Mouse (Mus musculus) intestine, postnatal 0 days (tissue): ENCODE measurements around the gene Gtpbp10. TPM values are rescaled to one million over a fixed set of nuclear protein-coding genes. Genes with fewer than 3 reads are reported as not detected.

Experiments
- ATAC-seq: fragments of 200-750 bp; cut with Nextera tagmentation; 2 replicates; pipeline ENCODE4 v1.8.0; 2017; ENCODE audit warnings: mild to moderate bottlenecking, moderate TSS enrichment, moderate library complexity
- H3K27ac ChIP-seq: fragments of 300-500 bp; sonication (generic); 2 replicates; pipeline ENCODE4 v1.5.1; 2014; ENCODE audit warnings: mild to moderate bottlenecking, low read depth, low read length, moderate library complexity
- H3K27me3 ChIP-seq: fragments of 300-500 bp; sonication (generic); replicated peaks from 2 replicates; pipeline ENCODE4 v1.6.1; 2014; ENCODE audit warnings: low read length, mixed read lengths; ENCODE audit not compliant: control insufficient read depth, insufficient read depth
- H3K36me3 ChIP-seq: fragments of 300-500 bp; sonication (generic); 2 replicates; pipeline ENCODE4 v1.6.1; 2014; ENCODE audit warnings: mild to moderate bottlenecking, moderate library complexity; ENCODE audit not compliant: control insufficient read depth, insufficient read depth
- H3K4me1 ChIP-seq: fragments of 300-500 bp; sonication (generic); replicated peaks from 2 replicates; pipeline ENCODE4 v1.6.1; 2014; ENCODE audit warnings: antibody characterized with exemption, low read length, mixed read lengths; ENCODE audit not compliant: control insufficient read depth, insufficient read depth
- H3K4me2 ChIP-seq: fragments of 300-500 bp; sonication (generic); replicated peaks from 2 replicates; pipeline ENCODE4 v1.6.1; 2014; ENCODE audit warnings: low read depth, mild to moderate bottlenecking, moderate library complexity
- H3K4me3 ChIP-seq: fragments of 300-500 bp; sonication (generic); 2 replicates; pipeline ENCODE4 v1.5.1; 2014; ENCODE audit warnings: low read depth, low read length
- H3K9ac ChIP-seq: fragments of 300-500 bp; sonication (generic); 2 replicates; pipeline ENCODE4 v1.6.1; 2014; ENCODE audit warnings: mild to moderate bottlenecking, low read depth, low read length
- H3K9me3 ChIP-seq: fragments of 300-500 bp; sonication (generic); 2 replicates; pipeline ENCODE4 v1.6.1; 2016; ENCODE audit warnings: mixed run types; ENCODE audit not compliant: control insufficient read depth
- CTCF ChIP-seq: sonication (generic); IDR thresholded peaks from 2 replicates; pipeline ENCODE4 v1.5.1; 2016; ENCODE audit warnings: low read depth, mild to moderate bottlenecking, control low read depth, antibody characterized with exemption, moderate library complexity
- WGBS: fragments of 180-500 bp; shearing (Covaris S2); extraction: QIAGEN DNeasy Blood & Tissue Kit; methylation state at CpG from one replicate; pipeline ENCODE4 v1.1.7; 2014; 5-methylcytosine and 5-hydroxymethylcytosine counted together
- polyA plus RNA-seq: library from polyadenylated mRNA; unstranded; fragments of >200 nt; fragmentation: Nextera tagmentation; extraction: Ambion mirVana; gene quantifications from 2 replicates; pipeline ENCODE4 v1.2.1, GENCODE M21; 2015

Gtpbp10 gene
- polyA plus RNA-seq, 1 experiment from 2014 or later: 12.7 TPM

DNA sequence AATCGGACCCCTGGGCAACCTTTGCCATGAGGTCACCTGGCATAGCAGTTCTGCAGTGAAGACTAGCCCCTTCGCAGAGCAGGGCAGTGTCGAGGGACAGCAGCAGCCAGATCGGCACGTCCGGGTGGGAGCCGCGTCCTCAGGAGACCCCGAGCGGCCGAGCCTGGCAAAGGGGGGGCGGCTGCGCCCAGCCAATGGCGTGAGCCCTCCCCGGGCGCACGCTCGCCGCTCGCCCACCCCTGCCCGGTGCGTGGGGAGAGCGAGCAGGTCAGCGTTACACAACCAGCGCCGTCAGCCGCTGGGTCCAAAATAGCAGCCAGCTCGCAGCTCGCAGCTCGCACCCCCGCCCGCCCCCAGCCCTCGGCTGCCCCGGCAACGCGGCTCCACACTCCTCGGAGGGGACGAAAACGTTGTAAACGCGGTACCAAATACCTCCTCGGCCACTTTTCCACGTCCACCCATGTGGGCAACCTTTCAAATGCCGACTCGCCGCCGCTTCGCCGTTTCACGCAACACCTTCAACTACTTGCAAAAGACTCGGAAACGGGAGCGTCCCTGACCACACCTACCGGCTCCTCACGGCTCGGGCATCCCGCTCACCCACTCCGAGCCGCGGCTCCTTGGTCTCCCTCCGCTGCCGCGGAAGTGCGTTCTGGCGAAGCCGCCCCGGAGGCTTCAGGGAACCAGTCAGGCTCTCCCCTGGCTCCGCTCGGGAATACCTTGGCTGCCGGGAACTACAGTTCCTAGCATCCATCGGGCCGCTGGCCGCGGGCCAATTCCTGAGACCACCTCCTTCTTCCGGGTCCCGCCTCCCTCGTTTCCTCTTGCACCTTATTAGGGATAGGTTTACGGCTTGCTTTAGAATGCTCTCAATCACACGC, 44.9 kb downstream of the Gtpbp10 start, which contains the start of gene Cldn12:
Gene Cldn12, minus strand, starts transcription at position 763 of the 881 bp plus-strand sequence.
- under 1% methylated on average over 79 of the region's 79 CpGs for WGBS
- Histone ChIP-seq H3K9ac (peak within 1 kb of the TSS; percentile 64), H3K4me3 (peak within 1 kb of the TSS; percentile 85), H3K4me2 (peak within 1 kb of the TSS; percentile 88), H3K36me3 (0 out of 2 replicates have a peak, but pooled peaks cover 6% of the 10 kb centered on the region), H3K4me1 (no peaks in the 10 kb centered on the region), H3K9me3 (no peaks in the 10 kb centered on the region), H3K27ac (peak within 1 kb of the TSS; percentile 90), H3K27me3 (no peaks in the 10 kb centered on the region)
- 0 out of 2 replicates have a peak, but pooled peaks have one; percentile 6 for TF ChIP-seq CTCF
- ATAC-seq: peak; percentile 99

DNA sequence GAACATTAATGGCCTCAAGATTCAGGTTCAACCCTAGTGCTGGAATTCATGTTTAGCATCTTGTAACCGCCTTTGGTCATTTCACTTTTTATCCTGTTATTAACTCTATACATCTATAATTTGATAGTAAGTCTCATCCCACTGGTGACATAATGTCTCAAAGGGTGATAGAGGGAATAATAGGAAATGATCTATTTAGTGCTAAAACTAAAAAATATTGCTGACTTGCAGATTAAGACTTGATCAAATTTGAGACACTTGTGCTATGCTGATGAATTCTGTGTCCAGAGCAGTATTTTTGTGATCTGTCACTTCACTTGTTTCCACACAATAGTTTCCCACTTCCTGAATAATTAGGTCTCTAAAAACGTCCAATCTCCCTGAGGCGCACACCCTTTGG, 47.9 kb downstream of the Gtpbp10 start:
- 82% methylated on average over 3 of the region's 3 CpGs for WGBS
- Histone ChIP-seq H3K27ac (no peak overlapping the region), H3K9ac (no peak overlapping the region), H3K4me2 (no peak overlapping the region), H3K27me3 (no peaks in the 10 kb centered on the region), H3K9me3 (no peaks in the 10 kb centered on the region), H3K36me3 (peaks cover 16% of the 10 kb centered on the region), H3K4me3 (no peak overlapping the region), H3K4me1 (no peaks in the 10 kb centered on the region)
- no peak for TF ChIP-seq CTCF
- ATAC-seq: no peak

DNA sequence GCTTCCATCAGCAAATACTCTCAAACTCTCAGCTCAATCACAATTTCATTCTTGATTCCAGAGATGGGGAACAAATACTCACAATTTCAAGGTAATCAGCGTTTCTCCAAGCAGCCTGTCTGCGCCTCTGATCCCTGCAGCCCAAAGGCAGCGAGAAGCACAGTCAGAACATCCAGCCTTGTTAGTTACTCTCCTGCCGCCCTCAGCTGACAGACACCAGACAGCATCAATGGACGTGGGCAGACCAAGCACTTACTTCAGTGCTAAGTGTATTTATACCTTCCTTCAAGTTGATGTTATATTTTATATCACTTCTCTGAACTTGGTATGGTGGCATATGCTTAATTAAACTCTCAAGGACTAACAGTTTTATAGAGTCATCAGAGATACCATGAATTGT, 48.3 kb downstream of the Gtpbp10 start:
- ATAC-seq: no peak
- WGBS: 87% methylated on average over 5 of the region's 5 CpGs
- Histone ChIP-seq H3K36me3 (peaks cover 18% of the 10 kb centered on the region), H3K4me1 (no peaks in the 10 kb centered on the region), H3K9ac (no peak overlapping the region), H3K4me2 (no peak overlapping the region), H3K4me3 (no peak overlapping the region), H3K9me3 (no peaks in the 10 kb centered on the region), H3K27ac (no peak overlapping the region), H3K27me3 (no peaks in the 10 kb centered on the region)
- no peak for TF ChIP-seq CTCF

DNA sequence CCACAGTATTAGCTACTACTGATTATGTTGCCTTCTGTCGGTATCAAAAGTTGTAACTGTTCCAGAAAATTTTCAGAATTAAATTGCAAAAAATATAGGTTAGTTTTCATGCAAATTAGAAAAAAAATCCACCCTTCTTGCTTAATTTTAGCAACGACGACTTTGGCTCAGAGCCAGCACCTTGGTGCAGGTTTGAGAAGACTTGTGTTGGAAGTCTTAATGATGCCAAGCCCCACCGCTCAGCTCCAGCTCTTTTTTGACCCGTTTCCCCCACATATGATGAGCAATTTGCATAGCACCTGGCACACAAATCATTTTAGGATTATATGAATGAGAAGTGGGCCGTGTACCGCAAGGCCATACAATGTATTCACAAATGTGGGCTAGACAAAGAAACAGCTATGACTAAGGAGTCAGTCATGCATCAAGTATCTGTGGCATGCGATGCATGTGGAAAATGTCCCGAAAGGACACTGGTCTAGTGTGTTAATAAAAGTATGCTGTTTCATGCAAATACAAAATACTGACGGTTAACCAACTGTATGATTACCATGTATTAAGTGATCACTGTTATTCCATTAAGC, 48.9 kb downstream of the Gtpbp10 start:
- Histone ChIP-seq H3K4me1 (no peaks in the 10 kb centered on the region), H3K4me2 (no peak overlapping the region), H3K4me3 (no peak overlapping the region), H3K27ac (no peak overlapping the region), H3K9me3 (no peaks in the 10 kb centered on the region), H3K9ac (no peak overlapping the region), H3K27me3 (no peaks in the 10 kb centered on the region), H3K36me3 (peaks cover 18% of the 10 kb centered on the region)
- no peak for TF ChIP-seq CTCF
- no peak for ATAC-seq
- 79% methylated on average over 10 of the region's 10 CpGs for WGBS

DNA sequence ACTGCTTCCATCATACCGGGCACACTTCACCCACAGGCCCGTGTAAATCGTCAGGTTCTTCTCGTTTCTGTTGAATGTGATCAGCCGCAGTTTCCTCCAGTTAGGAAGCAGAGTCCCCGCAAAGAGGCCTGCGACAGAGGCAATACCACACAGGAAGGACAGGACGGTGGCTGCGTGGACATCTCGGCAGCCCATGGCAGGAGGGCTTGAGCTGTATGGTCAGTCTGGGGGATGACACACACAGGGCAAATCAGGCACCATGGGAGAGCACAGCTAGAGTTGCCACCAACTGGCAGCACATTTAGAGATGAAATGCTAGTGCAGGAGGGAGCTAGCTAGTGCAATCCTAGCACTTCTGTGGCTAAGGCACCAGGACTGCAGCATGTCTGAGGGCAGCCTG, 51.1 kb downstream of the Gtpbp10 start:
- Histone ChIP-seq H3K4me3 (no peak overlapping the region), H3K27ac (no peak overlapping the region), H3K36me3 (peaks cover 18% of the 10 kb centered on the region), H3K9ac (no peak overlapping the region), H3K4me2 (no peak overlapping the region), H3K4me1 (no peaks in the 10 kb centered on the region), H3K27me3 (no peaks in the 10 kb centered on the region), H3K9me3 (no peaks in the 10 kb centered on the region)
- WGBS: 86% methylated on average over 10 of the region's 10 CpGs
- no peak for ATAC-seq
- TF ChIP-seq CTCF: no peak

DNA sequence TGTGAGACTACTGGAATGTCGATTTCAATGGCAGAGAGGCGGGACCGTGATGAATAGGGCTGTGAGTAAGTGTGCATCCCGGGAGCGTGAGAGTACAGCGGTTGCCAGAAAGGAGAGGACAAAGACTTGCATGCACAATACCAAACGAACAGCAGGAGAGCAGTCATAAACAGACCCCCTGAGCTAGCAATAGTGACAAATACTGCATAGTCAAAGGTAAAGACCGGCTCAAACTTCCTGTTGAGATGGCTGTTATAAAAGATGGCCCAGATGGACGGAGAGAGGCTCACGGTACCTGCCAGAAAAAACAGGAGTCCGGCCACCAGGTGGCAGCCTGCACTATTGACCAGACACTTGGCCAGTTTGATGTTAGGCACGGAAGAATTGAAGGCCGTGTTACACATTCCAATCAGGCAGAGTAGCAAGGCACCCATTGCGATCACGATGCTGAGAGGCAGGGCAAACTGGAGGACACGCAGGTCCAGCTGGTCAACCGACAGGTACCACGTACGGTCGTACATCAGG, 51.6 kb downstream of the Gtpbp10 start:
- 52% methylated on average over 20 of the region's 20 CpGs for WGBS
- TF ChIP-seq CTCF: peak; percentile 84
- H3K4me3 ChIP-seq: no peak overlapping the region

More for the DNA sequence above, 51.6 kb downstream of the Gtpbp10 start:
- Histone ChIP-seq H3K27ac (no peak overlapping the region), H3K9me3 (no peaks in the 10 kb centered on the region), H3K36me3 (peaks cover 18% of the 10 kb centered on the region), H3K27me3 (no peaks in the 10 kb centered on the region), H3K4me1 (no peaks in the 10 kb centered on the region), H3K4me2 (no peak overlapping the region), H3K9ac (no peak overlapping the region)
- peak; percentile 51 for ATAC-seq
